Mouse (Mus musculus) stomach, postnatal 0 days (tissue): ENCODE measurements around the gene Prkcq. TPM values are rescaled to one million over a fixed set of nuclear protein-coding genes. Genes with fewer than 3 reads are reported as not detected.

ENCODE experiments used
- ATAC-seq: fragments of 200-750 bp; cut with Nextera tagmentation; 2 replicates; pipeline ENCODE4 v1.8.0; 2017; ENCODE audit not compliant: low FRiP score, low TSS enrichment
- DNase-seq: peaks from one replicate; pipeline ENCODE4 v3.0.0-alpha.2; 2016; ENCODE audit warnings: low spot score
- H3K27ac ChIP-seq: fragments of 300-500 bp; sonication (generic); replicated peaks from 2 replicates; pipeline ENCODE4 v1.5.1; 2014; ENCODE audit warnings: mild to moderate bottlenecking, control low read depth
- H3K27me3 ChIP-seq: fragments of 300-500 bp; sonication (generic); 2 replicates; pipeline ENCODE4 v1.6.1; 2014; ENCODE audit warnings: low read length; ENCODE audit not compliant: control insufficient read depth, insufficient read depth
- H3K36me3 ChIP-seq: fragments of 300-500 bp; sonication (generic); 2 replicates; pipeline ENCODE4 v1.6.1; 2014; ENCODE audit warnings: low read length, mixed read lengths; ENCODE audit not compliant: control insufficient read depth, insufficient read depth
- H3K4me1 ChIP-seq: fragments of 300-500 bp; sonication (generic); replicated peaks from 2 replicates; pipeline ENCODE4 v1.6.1; 2014; ENCODE audit warnings: antibody characterized with exemption; ENCODE audit not compliant: control insufficient read depth, insufficient read depth
- H3K4me2 ChIP-seq: fragments of 300-500 bp; sonication (generic); replicated peaks from 2 replicates; pipeline ENCODE4 v1.6.1; 2014; ENCODE audit warnings: low read depth, mild to moderate bottlenecking, control low read depth, moderate library complexity
- H3K4me3 ChIP-seq: fragments of 300-500 bp; sonication (generic); 2 replicates; pipeline ENCODE4 v1.5.1; 2014; ENCODE audit warnings: low read depth, low read length, control low read depth
- H3K9ac ChIP-seq: fragments of 300-500 bp; sonication (generic); 2 replicates; pipeline ENCODE4 v1.6.1; 2014; ENCODE audit warnings: mild to moderate bottlenecking, low read length, control low read depth, mixed read lengths
- H3K9me3 ChIP-seq: fragments of 300-500 bp; sonication (generic); 2 replicates; pipeline ENCODE4 v1.6.1; 2016; ENCODE audit warnings: low read length; ENCODE audit not compliant: control insufficient read depth
- CTCF ChIP-seq: IDR thresholded peaks from 2 replicates; pipeline ENCODE4 v1.5.1; 2016; ENCODE audit warnings: antibody characterized with exemption, low read depth, mild to moderate bottlenecking, moderate library complexity
- EP300 ChIP-seq: optimal IDR thresholded peaks from 2 replicates; pipeline ENCODE3; 2016; ENCODE audit warnings: antibody characterized with exemption
- WGBS: fragments of 180-500 bp; shearing (Covaris S2); extraction: QIAGEN DNeasy Blood & Tissue Kit; methylation state at CpG from one replicate; pipeline ENCODE4 v1.1.7; 2014; 5-methylcytosine and 5-hydroxymethylcytosine counted together
- polyA plus RNA-seq: library from polyadenylated mRNA; unstranded; fragments of >200 nt; fragmentation: Nextera tagmentation; extraction: Ambion mirVana; gene quantifications from 2 replicates; pipeline ENCODE4 v1.2.1, GENCODE M21; 2015

Gene Prkcq
- polyA plus RNA-seq, 1 experiment from 2014 or later = 0.91 TPM

DNA sequence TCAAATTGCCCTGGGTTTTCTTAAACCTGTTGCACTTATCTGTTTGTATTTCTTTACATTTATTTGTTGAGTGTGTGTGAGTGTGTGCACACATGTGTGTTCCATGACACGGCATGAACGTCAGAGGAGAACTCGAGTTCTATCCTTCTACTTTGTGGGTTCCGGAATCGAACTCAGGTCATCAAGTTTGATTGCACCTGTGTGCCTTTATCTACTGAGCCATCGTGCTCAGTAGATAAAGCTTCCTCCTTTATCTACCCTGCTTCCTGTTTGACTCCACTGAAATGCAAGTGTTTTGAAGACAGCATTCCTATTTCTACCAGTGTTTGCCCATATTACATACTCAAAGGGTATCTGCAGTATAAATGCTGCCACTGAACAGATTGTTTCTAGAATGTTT, 33.8 kb downstream of the Prkcq start:
- TF ChIP-seq CTCF (no peak), EP300 (no peak)
- H3K4me3 ChIP-seq = no peak overlapping the region
- WGBS = 85% methylated on average over 6 of the region's 6 CpGs
- no peaks in the 10 kb centered on the region for H3K9me3 ChIP-seq
- no peak overlapping the region for H3K9ac ChIP-seq
- no peak overlapping the region for H3K4me2 ChIP-seq
- no peaks in the 10 kb centered on the region for H3K4me1 ChIP-seq
- H3K27me3 ChIP-seq = no peaks in the 10 kb centered on the region
- H3K27ac ChIP-seq = no peak overlapping the region
- DNase-seq (no peak), ATAC-seq (no peak)
- H3K36me3 ChIP-seq = no peaks in the 10 kb centered on the region

DNA sequence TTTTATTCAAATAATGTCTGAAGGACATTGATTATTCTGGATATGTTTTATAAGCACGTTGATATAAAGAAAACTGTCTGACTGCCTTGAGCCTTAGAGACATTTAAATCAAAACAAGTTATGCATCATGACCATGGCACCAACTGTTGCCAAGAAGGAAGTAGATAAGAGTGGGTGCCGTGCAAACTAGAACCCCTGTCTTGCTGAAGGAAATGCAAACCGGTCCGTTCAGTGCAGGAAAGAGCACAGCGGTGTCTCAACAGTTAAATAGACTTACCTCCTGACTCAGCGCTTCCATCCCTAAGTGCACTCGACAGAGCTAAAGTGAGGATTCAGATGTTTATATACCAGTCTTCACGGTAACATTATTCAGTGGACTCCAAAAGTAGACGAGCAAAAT, 36.4 kb downstream of the Prkcq start:
- no peak overlapping the region for H3K4me3 ChIP-seq
- no peak overlapping the region for H3K4me2 ChIP-seq
- H3K9me3 ChIP-seq = no peaks in the 10 kb centered on the region
- no peak for ATAC-seq
- no peaks in the 10 kb centered on the region for H3K4me1 ChIP-seq
- no peaks in the 10 kb centered on the region for H3K36me3 ChIP-seq
- DNase-seq = no peak
- H3K27ac ChIP-seq = no peak overlapping the region
- no peak overlapping the region for H3K9ac ChIP-seq
- 48% methylated on average over 9 of the region's 9 CpGs for WGBS
- TF ChIP-seq EP300 (no peak), CTCF (no peak)
- H3K27me3 ChIP-seq = no peaks in the 10 kb centered on the region

DNA sequence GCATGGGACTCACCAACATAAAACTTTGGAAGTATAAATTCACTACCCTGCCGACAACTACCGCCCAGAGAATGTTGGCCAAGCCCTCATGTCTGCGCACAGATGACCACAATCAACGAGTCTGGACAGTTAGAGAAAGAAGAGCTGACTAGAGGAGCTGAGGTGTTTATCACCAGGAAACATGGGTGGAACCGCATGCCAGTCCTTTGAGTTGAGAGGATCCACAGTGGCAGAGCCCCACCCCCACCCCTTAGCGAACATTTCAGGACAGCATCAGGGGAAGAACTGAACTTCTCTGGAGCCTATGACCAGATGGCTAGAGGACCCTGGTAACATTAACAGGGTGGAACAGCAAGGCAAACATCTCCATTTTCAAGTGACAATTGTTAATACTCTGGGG, 37.4 kb downstream of the Prkcq start:
- H3K27me3 ChIP-seq = no peaks in the 10 kb centered on the region
- H3K4me3 ChIP-seq = no peak overlapping the region
- H3K27ac ChIP-seq = no peak overlapping the region
- no peaks in the 10 kb centered on the region for H3K4me1 ChIP-seq
- no peaks in the 10 kb centered on the region for H3K36me3 ChIP-seq
- 65% methylated on average over 6 of the region's 6 CpGs for WGBS
- H3K9me3 ChIP-seq = no peaks in the 10 kb centered on the region
- DNase-seq (no peak), ATAC-seq (no peak)
- no peak overlapping the region for H3K4me2 ChIP-seq
- TF ChIP-seq EP300 (no peak), CTCF (no peak)
- no peak overlapping the region for H3K9ac ChIP-seq

DNA sequence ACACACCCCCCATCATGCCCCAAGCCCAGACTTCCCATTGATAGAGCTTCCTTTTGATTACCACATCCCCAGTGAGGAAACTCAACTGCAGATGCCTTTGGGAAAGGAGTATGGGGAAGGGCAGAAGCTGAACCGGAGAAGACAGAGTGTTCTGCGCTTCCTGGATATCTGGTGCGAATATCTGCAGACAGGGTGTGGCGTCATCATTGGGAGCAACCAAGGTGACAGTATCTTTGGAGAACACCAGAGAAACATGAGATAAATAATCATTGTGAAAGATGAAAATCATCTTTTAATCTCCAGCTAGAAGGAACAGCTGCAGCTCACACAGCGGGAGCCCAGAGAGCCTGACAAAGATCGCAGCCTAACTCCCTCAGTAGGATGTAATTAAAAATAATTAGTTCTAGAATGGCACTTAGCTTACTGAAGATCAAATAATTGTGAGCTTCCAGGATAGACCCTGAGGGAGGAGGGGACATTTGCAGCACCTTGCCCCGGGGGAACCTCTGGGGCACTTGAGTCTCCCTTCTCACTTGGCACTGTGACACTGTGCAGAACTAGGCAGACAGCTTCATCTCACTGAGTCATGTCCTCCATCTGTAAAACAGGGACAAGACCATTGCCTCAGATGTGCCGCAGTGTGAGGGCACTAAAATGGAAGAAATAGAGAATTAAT, 38.5 kb downstream of the Prkcq start:
- H3K36me3 ChIP-seq = no peaks in the 10 kb centered on the region
- ATAC-seq = no peak
- WGBS = 75% methylated on average over 8 of the region's 8 CpGs
- H3K4me2 ChIP-seq = no peak overlapping the region
- no peak for DNase-seq
- no peaks in the 10 kb centered on the region for H3K27me3 ChIP-seq
- TF ChIP-seq CTCF = no peak
- no peak for TF ChIP-seq EP300
- no peak overlapping the region for H3K27ac ChIP-seq
- no peak overlapping the region for H3K4me3 ChIP-seq
- H3K9me3 ChIP-seq = no peaks in the 10 kb centered on the region
- H3K9ac ChIP-seq = no peak overlapping the region
- H3K4me1 ChIP-seq = no peaks in the 10 kb centered on the region

DNA sequence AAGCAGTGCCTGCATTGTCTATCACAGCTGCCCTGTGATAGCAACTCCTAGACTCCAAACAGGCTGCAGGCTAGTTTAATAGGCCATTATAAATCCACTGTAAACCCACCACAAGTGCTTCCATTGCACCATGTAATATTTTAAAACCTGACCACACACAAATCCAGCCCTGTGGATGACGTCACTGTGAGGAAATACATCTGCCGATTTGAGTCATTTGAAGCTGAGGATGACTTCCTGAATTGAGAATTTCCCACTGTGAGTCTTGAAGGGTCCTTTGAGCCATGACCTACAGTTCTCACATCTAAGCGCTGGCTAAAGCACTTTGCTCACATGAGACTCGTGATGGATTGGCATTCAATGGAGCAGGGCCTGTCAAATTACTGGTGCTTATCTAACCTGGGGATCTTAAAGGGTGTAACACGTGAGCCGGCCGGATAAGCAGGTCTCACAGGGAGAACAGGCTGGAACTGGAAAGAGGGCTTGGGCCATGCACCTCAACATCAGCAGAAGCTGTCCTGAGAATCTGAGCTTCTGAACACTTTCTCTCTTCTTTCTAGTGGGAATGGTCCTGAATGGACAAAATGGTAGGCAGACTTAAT, 40.2 kb downstream of the Prkcq start:
- Histone ChIP-seq H3K9me3 (no peaks in the 10 kb centered on the region), H3K27ac (no peak overlapping the region), H3K4me1 (no peaks in the 10 kb centered on the region), H3K4me3 (no peak overlapping the region), H3K9ac (no peak overlapping the region), H3K36me3 (no peaks in the 10 kb centered on the region), H3K27me3 (no peaks in the 10 kb centered on the region), H3K4me2 (no peak overlapping the region)
- no peak; the same call in 1 of the 2 replicates for ATAC-seq
- DNase-seq = no peak
- TF ChIP-seq CTCF = no peak
- peak; percentile 59 for TF ChIP-seq EP300
- 29% methylated on average over 7 of the region's 7 CpGs for WGBS

DNA sequence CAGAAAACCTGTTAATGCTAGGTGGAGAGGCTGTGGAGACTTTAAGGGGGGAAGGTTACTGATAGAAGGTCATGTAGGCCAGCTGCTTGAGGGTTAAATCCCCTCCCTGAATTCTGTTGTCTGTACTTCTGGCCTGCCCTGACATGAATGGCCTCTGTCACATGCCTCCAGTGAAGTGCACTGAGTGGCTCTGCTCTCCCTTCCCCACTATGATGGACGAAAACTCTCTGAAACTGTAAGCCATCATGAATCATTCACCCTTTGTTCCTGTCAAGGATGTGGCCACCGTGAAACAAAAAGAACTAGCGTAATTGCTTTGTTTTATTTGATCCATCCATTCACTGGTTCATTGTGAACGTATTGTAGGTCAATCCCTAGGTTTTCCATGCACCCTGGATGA, 44.5 kb downstream of the Prkcq start:
- WGBS = 54% methylated on average over 4 of the region's 4 CpGs
- no peaks in the 10 kb centered on the region for H3K9me3 ChIP-seq
- H3K4me1 ChIP-seq = no peaks in the 10 kb centered on the region
- no peak overlapping the region for H3K4me3 ChIP-seq
- H3K4me2 ChIP-seq = no peak overlapping the region
- TF ChIP-seq EP300 (no peak), CTCF (no peak)
- DNase-seq (no peak), ATAC-seq (no peak)
- no peaks in the 10 kb centered on the region for H3K27me3 ChIP-seq
- no peak overlapping the region for H3K27ac ChIP-seq
- H3K36me3 ChIP-seq = no peaks in the 10 kb centered on the region
- no peak overlapping the region for H3K9ac ChIP-seq
